Mouse (Mus musculus) bone marrow, adult 2 months (tissue): ENCODE results near the gene Rgs17. TPM values are rescaled to one million over a fixed set of nuclear protein-coding genes. Genes with fewer than 3 reads are reported as not detected.

Experiments
- H3K27ac ChIP-seq: fragments of 200-500 bp; 2 replicates; pipeline ENCODE4 v1.5.1; 2012; ENCODE audit warnings: low read depth, mild to moderate bottlenecking, control low read depth, inconsistent platforms, low read length; ENCODE audit not compliant: control insufficient read depth, poor library complexity, insufficient read depth
- H3K4me1 ChIP-seq: fragments of 200-500 bp; 2 replicates; pipeline ENCODE4 v1.6.1; 2011; ENCODE audit warnings: low read length; ENCODE audit not compliant: control insufficient read depth, insufficient read depth
- H3K4me3 ChIP-seq: fragments of 200-500 bp; replicated peaks from 2 replicates; pipeline ENCODE3; 2011; ENCODE audit warnings: mild to moderate bottlenecking, low read depth, low read length, control low read depth; ENCODE audit not compliant: control insufficient read depth
- CTCF ChIP-seq: fragments of 200-500 bp; IDR thresholded peaks from 2 replicates; pipeline ENCODE4 v1.5.1; 2011; ENCODE audit warnings: low read length, control low read depth; ENCODE audit not compliant: control insufficient read depth, insufficient read depth
- POLR2A ChIP-seq: fragments of 200-500 bp; IDR thresholded peaks from 2 replicates; pipeline ENCODE4 v1.6.1; 2011; ENCODE audit warnings: low read depth, mild to moderate bottlenecking, control low read depth, low read length, borderline replicate concordance; ENCODE audit not compliant: control insufficient read depth
- WGBS: fragments of 180-500 bp; shearing (Covaris S2); methylation state at CpG from one replicate; pipeline ENCODE4 v1.1.7; 2018; 5-methylcytosine and 5-hydroxymethylcytosine counted together
- polyA plus RNA-seq: library from polyadenylated mRNA; stranded (reverse); fragments of >200 nt; gene quantifications from 2 replicates; pipeline ENCODE4 v1.2.4, GENCODE M21; 2011; ENCODE audit warnings: low replicate concordance; ENCODE audit not compliant: missing spikeins, insufficient read depth, insufficient read length

Gene Rgs17
- polyA plus RNA-seq, 1 experiment = not detected

GRCm38 (mm10) chr10:5900731-5901130 is 21.5 kb downstream of the Rgs17 start:
- TF ChIP-seq POLR2A (no peak), CTCF (no peak)
- Histone ChIP-seq H3K4me1 (no peaks in the 10 kb centered on the region), H3K4me3 (no peak overlapping the region), H3K27ac (no peak overlapping the region)
- WGBS = 75% methylated on average over 6 of the region's 6 CpGs

GRCm38 (mm10) chr10:5877106-5877505 is 45.1 kb downstream of the Rgs17 start:
- TF ChIP-seq POLR2A (no peak), CTCF (no peak)
- WGBS = 66% methylated on average over 3 of the region's 3 CpGs
- Histone ChIP-seq H3K4me3 (no peak overlapping the region), H3K27ac (no peak overlapping the region), H3K4me1 (no peaks in the 10 kb centered on the region)

GRCm38 (mm10) chr10:5871081-5871480 is 51.1 kb downstream of the Rgs17 start:
- no peaks in the 10 kb centered on the region for H3K4me1 ChIP-seq
- H3K27ac ChIP-seq = no peak overlapping the region
- H3K4me3 ChIP-seq = no peak overlapping the region
- TF ChIP-seq POLR2A = no peak
- TF ChIP-seq CTCF = no peak
- 66% methylated on average over 4 of the region's 4 CpGs for WGBS

GRCm38 (mm10) chr10:5867981-5868552 is 54.1 kb downstream of the Rgs17 start:
- no peak overlapping the region for H3K4me3 ChIP-seq
- no peaks in the 10 kb centered on the region for H3K4me1 ChIP-seq
- TF ChIP-seq CTCF = no peak
- no peak for TF ChIP-seq POLR2A
- no peak overlapping the region for H3K27ac ChIP-seq
- 82% methylated on average over 11 of the region's 11 CpGs for WGBS

GRCm38 (mm10) chr10:5865996-5866395 is 56.2 kb downstream of the Rgs17 start:
- WGBS = 45% methylated on average over 2 of the region's 2 CpGs
- no peak for TF ChIP-seq CTCF
- TF ChIP-seq POLR2A = no peak
- H3K4me1 ChIP-seq = no peaks in the 10 kb centered on the region
- H3K27ac ChIP-seq = no peak overlapping the region
- no peak overlapping the region for H3K4me3 ChIP-seq

GRCm38 (mm10) chr10:5862669-5863068 is 59.5 kb downstream of the Rgs17 start:
- WGBS = 91% methylated on average over 3 of the region's 3 CpGs
- no peak overlapping the region for H3K27ac ChIP-seq
- TF ChIP-seq POLR2A (no peak), CTCF (no peak)
- H3K4me1 ChIP-seq = no peaks in the 10 kb centered on the region
- H3K4me3 ChIP-seq = no peak overlapping the region

GRCm38 (mm10) chr10:5860849-5861248 is 61.4 kb downstream of the Rgs17 start:
- Histone ChIP-seq H3K4me3 (no peak overlapping the region), H3K4me1 (no peaks in the 10 kb centered on the region), H3K27ac (no peak overlapping the region)
- WGBS = 88% methylated on average over 3 of the region's 3 CpGs
- no peak for TF ChIP-seq POLR2A

GRCm38 (mm10) chr10:5859729-5860128 is 62.5 kb downstream of the Rgs17 start:
- no peak overlapping the region for H3K4me3 ChIP-seq
- 62% methylated on average over 4 of the region's 4 CpGs for WGBS
- TF ChIP-seq POLR2A (no peak), CTCF (peak; percentile 47; the same call in 1 of the 2 replicates)
- H3K27ac ChIP-seq = no peak overlapping the region
- H3K4me1 ChIP-seq = no peaks in the 10 kb centered on the region

GRCm38 (mm10) chr10:5857996-5858549 is 64.1 kb downstream of the Rgs17 start:
- no peaks in the 10 kb centered on the region for H3K4me1 ChIP-seq
- H3K27ac ChIP-seq = no peak overlapping the region
- H3K4me3 ChIP-seq = no peak overlapping the region
- 28% methylated on average over 10 of the region's 10 CpGs for WGBS
- TF ChIP-seq CTCF (no peak), POLR2A (no peak)

- H3K27ac ChIP-seq = no peak overlapping the region
- 78% methylated on average over 8 of the region's 8 CpGs for WGBS
- no peaks in the 10 kb centered on the region for H3K4me1 ChIP-seq
- TF ChIP-seq POLR2A = no peak
- TF ChIP-seq CTCF = no peak
- no peak overlapping the region for H3K4me3 ChIP-seq
Measured at GRCm38 (mm10) chr10:5853290-5853868, 68.8 kb downstream of the Rgs17 start.
